Mouse (Mus musculus) stomach, postnatal 0 days (tissue): Measurements from ENCODE around the gene Cmah.

ENCODE experiments used
- CTCF ChIP-seq: IDR thresholded peaks from 2 replicates; pipeline ENCODE4 v1.5.1; 2016; ENCODE audit warnings: antibody characterized with exemption, low read depth, mild to moderate bottlenecking, moderate library complexity
- EP300 ChIP-seq: optimal IDR thresholded peaks from 2 replicates; pipeline ENCODE3; 2016; ENCODE audit warnings: antibody characterized with exemption

- TF ChIP-seq CTCF (no peak), EP300 (no peak)
Measured at GRCm38 (mm10) chr13:24523587-24524221, 196.5 kb downstream of the Cmah start.
